Mouse (Mus musculus) liver, postnatal 0 days (tissue): ENCODE results near the gene Hoxb8.

Experiments used
- CTCF ChIP-seq: sonication (generic); IDR thresholded peaks from 2 replicates; pipeline ENCODE4 v1.5.1; 2016; ENCODE audit warnings: antibody characterized with exemption, low read depth
- EP300 ChIP-seq: IDR thresholded peaks from 2 replicates; pipeline ENCODE4 v1.6.1; 2016; ENCODE audit warnings: antibody characterized with exemption, low read depth, mild to moderate bottlenecking

DNA sequence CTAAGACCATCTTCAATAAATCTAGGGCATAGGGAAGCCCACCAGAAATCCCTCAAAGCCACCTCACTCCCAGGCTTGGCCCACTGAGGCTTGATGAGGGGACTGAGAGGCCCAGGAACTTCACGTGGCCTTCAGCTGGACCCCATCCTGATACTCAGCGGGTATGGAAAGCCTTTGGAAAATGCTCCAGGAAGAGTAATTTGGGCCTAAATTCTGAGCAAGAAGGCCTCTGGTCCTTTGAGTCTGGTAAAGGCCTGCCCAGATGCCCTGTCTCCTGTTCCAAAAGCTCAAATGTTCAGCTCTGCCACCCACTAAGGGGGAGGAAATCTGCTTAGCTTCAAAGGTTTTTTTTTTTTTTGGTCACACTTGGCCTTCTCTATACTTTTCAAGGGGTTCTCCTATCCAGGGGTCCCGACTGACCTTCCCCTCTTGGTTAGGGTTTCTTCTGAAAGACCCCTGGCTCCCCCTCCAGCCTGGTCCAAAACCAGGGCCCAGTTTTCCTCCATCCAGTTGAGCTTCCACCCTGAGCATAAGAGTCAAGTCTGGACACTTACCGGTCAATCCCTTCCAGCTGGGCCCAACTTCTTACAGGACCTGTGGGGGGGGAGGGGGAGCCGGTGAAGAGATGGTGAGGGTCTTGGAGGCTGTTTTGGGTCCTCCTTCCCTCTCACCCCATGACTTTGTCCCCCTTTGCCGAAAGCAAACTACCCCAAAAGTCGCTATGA lies 24.6 kb downstream of the Hoxb8 start:
- TF ChIP-seq EP300 (no peak), CTCF (no peak)
